Mouse (Mus musculus): ENCODE measurements at regions not wholly inside any gene's neighbourhood (a gene's known extent, or its start where the extent isn't known, plus 50 kb on each side); places are given as distances from the start of the nearest gene placed in this dataset.

- peak overlapping the region; percentile 33; the same call in 1 of the 2 replicates for H3K4me3 ChIP-seq
Observed at GRCm38 (mm10) chr2:72628626-72629470, 152.9 kb downstream of the Cdca7 start.

GRCm38 (mm10) chr2:72629691-72630461, 153.9 kb downstream of the Cdca7 start:
- Histone ChIP-seq H3K4me3 (peak overlapping the region; percentile 33; the same call in 1 of the 2 replicates), H3K27ac (peak overlapping the region; percentile 41; the same call in 1 of the 2 replicates)
- no peak for TF ChIP-seq CTCF (conservative IDR thresholded peaks at IDR 0.05)
- no peak for DNase-seq (ENCODE audit: low spot score in 2 of 2)

More at GRCm38 (mm10) chr2:72628626-72629470, 152.9 kb downstream of the Cdca7 start:
- peak overlapping the region; percentile 41; the same call in 1 of the 2 replicates for H3K27ac ChIP-seq
- DNase-seq (ENCODE audit: low spot score in 2 of 2) = no peak
- TF ChIP-seq CTCF (conservative IDR thresholded peaks at IDR 0.05) = no peak

GRCm38 (mm10) chr2:72637881-72638620, 162.1 kb downstream of the Cdca7 start:
- peak; percentile 69 for TF ChIP-seq CTCF (conservative IDR thresholded peaks at IDR 0.05)
- Histone ChIP-seq H3K27ac (no peak overlapping the region), H3K4me3 (no peak overlapping the region)
- no peak for DNase-seq (ENCODE audit: low spot score in 2 of 2)

- H3K4me3 ChIP-seq = no peak overlapping the region
- no peak overlapping the region for H3K27ac ChIP-seq
- TF ChIP-seq CTCF (conservative IDR thresholded peaks at IDR 0.05) = no peak
- no peak for DNase-seq (ENCODE audit: low spot score in 2 of 2)
Observed at GRCm38 (mm10) chr2:72639022-72639421, 163.1 kb downstream of the Cdca7 start.

DNA sequence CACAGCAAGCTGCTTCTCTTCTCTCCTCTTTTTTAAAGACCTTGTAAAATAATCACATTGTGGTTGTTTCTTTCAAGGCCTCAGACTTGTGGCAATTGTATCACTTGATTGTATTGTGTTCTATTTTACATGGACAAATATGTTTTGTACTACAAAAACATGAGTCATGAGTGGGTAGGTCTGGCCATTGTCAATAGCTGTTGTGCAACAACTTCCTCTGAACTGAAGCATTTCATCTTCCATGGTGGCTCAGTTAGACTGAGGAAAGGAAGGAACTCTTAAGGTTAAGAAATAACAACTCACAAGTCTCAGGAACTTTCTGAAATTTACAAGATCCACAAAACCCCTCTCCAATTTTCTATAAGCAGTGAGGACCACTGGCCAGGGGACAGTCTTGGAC, 165.3 kb downstream of the Cdca7 start:
- no peak overlapping the region for H3K27ac ChIP-seq
- H3K4me3 ChIP-seq = no peak overlapping the region
- no peak for TF ChIP-seq CTCF (conservative IDR thresholded peaks at IDR 0.05)
- no peak for DNase-seq (ENCODE audit: low spot score in 2 of 2)

- no peak overlapping the region for H3K27ac ChIP-seq
- no peak overlapping the region for H3K4me3 ChIP-seq
- DNase-seq (ENCODE audit: low spot score in 2 of 2) = peak in 1 of 2 experiments; percentile 47
- peak; percentile 59 for TF ChIP-seq CTCF (conservative IDR thresholded peaks at IDR 0.05)
Observed at GRCm38 (mm10) chr2:72644151-72644843, 168.3 kb downstream of the Cdca7 start.

- H3K27ac ChIP-seq = no peak overlapping the region
- no peak overlapping the region for H3K4me3 ChIP-seq
- no peak for TF ChIP-seq CTCF (conservative IDR thresholded peaks at IDR 0.05)
- no peak for DNase-seq (ENCODE audit: low spot score in 2 of 2)
Observed at GRCm38 (mm10) chr2:72647642-72648041, 171.7 kb downstream of the Cdca7 start.

GRCm38 (mm10) chr2:72648294-72648693, 172.3 kb downstream of the Cdca7 start:
- TF ChIP-seq CTCF (conservative IDR thresholded peaks at IDR 0.05) = no peak
- no peak overlapping the region for H3K4me3 ChIP-seq
- no peak overlapping the region for H3K27ac ChIP-seq
- DNase-seq (ENCODE audit: low spot score in 2 of 2) = no peak

DNA sequence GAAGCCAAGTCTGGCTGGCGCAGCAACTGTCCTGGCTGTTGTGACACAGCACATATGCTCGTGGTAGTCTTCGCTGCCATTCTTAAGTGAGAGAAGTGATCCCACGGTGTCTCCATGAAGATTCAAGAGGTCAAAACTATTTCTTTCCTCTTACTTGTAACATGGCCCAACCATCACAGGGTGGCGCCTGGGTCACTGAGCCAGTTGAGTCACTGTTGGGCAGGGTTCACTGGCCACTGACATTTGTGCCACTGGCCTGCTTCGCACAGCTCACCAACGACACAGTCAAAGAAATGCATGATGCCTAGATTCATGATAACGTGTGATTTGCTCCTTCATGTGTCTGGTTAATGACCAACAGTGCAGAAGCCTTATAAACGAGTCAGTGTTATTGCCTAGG, 179.9 kb downstream of the Cdca7 start:
- no peak overlapping the region for H3K4me3 ChIP-seq
- peak; percentile 32 for TF ChIP-seq CTCF (conservative IDR thresholded peaks at IDR 0.05)
- DNase-seq (ENCODE audit: low spot score in 2 of 2) = no peak
- H3K27ac ChIP-seq = no peak overlapping the region

- Histone ChIP-seq H3K4me3 (no peak overlapping the region), H3K27ac (no peak overlapping the region)
- TF ChIP-seq CTCF (conservative IDR thresholded peaks at IDR 0.05) = no peak
- no peak for DNase-seq (ENCODE audit: low spot score in 2 of 2)
Observed at GRCm38 (mm10) chr2:72657101-72657920, 181.4 kb downstream of the Cdca7 start.

DNA sequence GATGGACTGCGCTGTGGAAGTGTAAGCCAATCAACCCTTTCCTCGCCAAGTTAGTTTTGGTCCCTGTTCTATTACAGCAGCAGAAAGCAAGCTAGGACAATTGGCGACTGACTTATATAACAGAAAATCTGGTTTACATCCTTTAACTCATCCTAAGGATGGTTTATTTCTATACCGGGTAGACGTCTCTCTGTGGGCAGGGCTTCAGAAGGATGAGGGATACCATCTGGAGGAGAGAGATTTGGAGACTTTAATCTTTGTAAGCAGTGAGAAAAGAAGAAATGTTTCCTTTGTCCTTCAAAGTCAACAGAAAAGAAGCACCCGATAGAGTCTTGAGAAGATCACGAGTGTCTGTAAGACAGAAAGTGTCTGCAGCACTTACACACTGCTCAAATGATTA, 186.4 kb downstream of the Cdca7 start:
- H3K27ac ChIP-seq = no peak overlapping the region
- no peak overlapping the region for H3K4me3 ChIP-seq
- TF ChIP-seq CTCF (conservative IDR thresholded peaks at IDR 0.05) = no peak
- no peak for DNase-seq (ENCODE audit: low spot score in 2 of 2)

All from layer of hippocampus, adult 2 months (tissue).